Mouse (Mus musculus): Measurements from ENCODE around the gene Gm8297. TPM values are rescaled to one million over a fixed set of nuclear protein-coding genes. Genes with fewer than 3 reads are reported as not detected.

Gene Gm8297
- not detected for polyA plus RNA-seq (2015; fragmentation: Illumina TruSeq; extraction: RNeasy Lipid Tissue Mini Kit (QIAGEN cat#74804); ENCODE audit: insufficient read depth, low replicate concordance)

GRCm38 (mm10) chr14:4983635-4984034 lies at the start of gene Gm8297:
Gm8297 (plus strand) TSS chr14:4983935.

GRCm38 (mm10) chr14:5015591-5015990 lies 31.9 kb downstream of the Gm8297 start, which contains the start of gene Gm3298:
Gm3298 (plus strand) TSS chr14:5015891.

Other genes starting within 250 kb of the Gm8297 start
- not detected for gene Gm9602, start 207.6 kb upstream of the Gm8297 start, polyA plus RNA-seq (2015; fragmentation: Illumina TruSeq; extraction: RNeasy Lipid Tissue Mini Kit (QIAGEN cat#74804); ENCODE audit: insufficient read depth, low replicate concordance)
- not detected for gene Gm3269, start 145.8 kb upstream of the Gm8297 start, polyA plus RNA-seq (2015; fragmentation: Illumina TruSeq; extraction: RNeasy Lipid Tissue Mini Kit (QIAGEN cat#74804); ENCODE audit: insufficient read depth, low replicate concordance)
- not detected for gene Gm3264, start 128.4 kb upstream of the Gm8297 start, polyA plus RNA-seq (2015; fragmentation: Illumina TruSeq; extraction: RNeasy Lipid Tissue Mini Kit (QIAGEN cat#74804); ENCODE audit: insufficient read depth, low replicate concordance)
- not detected for gene Gm3278, start 91.5 kb upstream of the Gm8297 start, polyA plus RNA-seq (2015; fragmentation: Illumina TruSeq; extraction: RNeasy Lipid Tissue Mini Kit (QIAGEN cat#74804); ENCODE audit: insufficient read depth, low replicate concordance)
- not detected for gene Gm3298, start 32.0 kb downstream of the Gm8297 start, polyA plus RNA-seq (2015; fragmentation: Illumina TruSeq; extraction: RNeasy Lipid Tissue Mini Kit (QIAGEN cat#74804); ENCODE audit: insufficient read depth, low replicate concordance)
- gene 4930555G01Rik, start 66.7 kb downstream of the Gm8297 start, polyA plus RNA-seq (2015; fragmentation: Illumina TruSeq; extraction: RNeasy Lipid Tissue Mini Kit (QIAGEN cat#74804); ENCODE audit: insufficient read depth, low replicate concordance): not detected
- 0.37 TPM for gene Gm8281, start 87.1 kb downstream of the Gm8297 start, polyA plus RNA-seq (2015; fragmentation: Illumina TruSeq; extraction: RNeasy Lipid Tissue Mini Kit (QIAGEN cat#74804); ENCODE audit: insufficient read depth, low replicate concordance)
- not detected for gene Gm8279, start 147.6 kb downstream of the Gm8297 start, polyA plus RNA-seq (2015; fragmentation: Illumina TruSeq; extraction: RNeasy Lipid Tissue Mini Kit (QIAGEN cat#74804); ENCODE audit: insufficient read depth, low replicate concordance)
- gene Gm3317, start 180.6 kb downstream of the Gm8297 start, polyA plus RNA-seq (2015; fragmentation: Illumina TruSeq; extraction: RNeasy Lipid Tissue Mini Kit (QIAGEN cat#74804); ENCODE audit: insufficient read depth, low replicate concordance): not detected
- not detected for gene Gm8271, start 201.9 kb downstream of the Gm8297 start, polyA plus RNA-seq (2015; fragmentation: Illumina TruSeq; extraction: RNeasy Lipid Tissue Mini Kit (QIAGEN cat#74804); ENCODE audit: insufficient read depth, low replicate concordance)